Mouse (Mus musculus): ENCODE results near the gene Gpr137c.

- no peak for TF ChIP-seq CTCF (conservative IDR thresholded peaks at IDR 0.05; ENCODE audit: low read length)
- TF ChIP-seq POU5F1 (IDR thresholded peaks at IDR 0.05; ENCODE audit: borderline replicate concordance, low read length) = no peak
Observed at GRCm38 (mm10) chr14:45320111-45320510, 100.6 kb downstream of the Gpr137c start.

Data from E14TG2a.4 (cell line).